Mouse (Mus musculus) left cerebral cortex, adult 8-10 months (tissue): ENCODE data around the gene 4930595D18Rik. TPM values are rescaled to one million over a fixed set of nuclear protein-coding genes. Genes with fewer than 3 reads are reported as not detected.

Experiments
- DNase-seq, 2 experiments: peaks; one replicate each; pipeline ENCODE4 v3.0.0; 2022; ENCODE audit warnings: low spot score in 2 of 2
- total RNA-seq, 4 experiments: library from RNA; stranded (reverse); gene quantifications; 2 replicates each; pipeline ENCODE4 v1.2.4; 2022

Gene 4930595D18Rik
- total RNA-seq, 4 experiments from 2014 or later, result not detected

GRCm38 (mm10) chr12:111143005-111143508 is 41.2 kb downstream of the 4930595D18Rik start:
- DNase-seq, result no peak

GRCm38 (mm10) chr12:111137079-111137478 is 47.2 kb downstream of the 4930595D18Rik start:
- no peak for DNase-seq

- no peak for DNase-seq
Measured at GRCm38 (mm10) chr12:111135953-111136352, 48.3 kb downstream of the 4930595D18Rik start.

- DNase-seq, result no peak
Measured at GRCm38 (mm10) chr12:111134791-111135733, 49.2 kb downstream of the 4930595D18Rik start.

- DNase-seq, result no peak
Measured at GRCm38 (mm10) chr12:111134169-111134568, 50.1 kb downstream of the 4930595D18Rik start.

- no peak for DNase-seq
Measured at GRCm38 (mm10) chr12:111125666-111126065, 58.6 kb downstream of the 4930595D18Rik start.

- no peak for DNase-seq
Measured at GRCm38 (mm10) chr12:111124601-111125260, 59.6 kb downstream of the 4930595D18Rik start.

- DNase-seq, result no peak
Measured at GRCm38 (mm10) chr12:111122332-111122852, 61.9 kb downstream of the 4930595D18Rik start.

- DNase-seq, result no peak
Measured at GRCm38 (mm10) chr12:111120976-111121645, 63.2 kb downstream of the 4930595D18Rik start.

GRCm38 (mm10) chr12:111119506-111120085 is 64.7 kb downstream of the 4930595D18Rik start:
- no peak for DNase-seq

GRCm38 (mm10) chr12:111114593-111114992 is 69.7 kb downstream of the 4930595D18Rik start:
- no peak for DNase-seq

- no peak for DNase-seq
Measured at GRCm38 (mm10) chr12:111111176-111111575, 73.1 kb downstream of the 4930595D18Rik start.

Other genes with a start within 250 kb of the 4930595D18Rik start
- gene Ankrd9, start 205.5 kb downstream of the 4930595D18Rik start, total RNA-seq, result 10 to 100 TPM; 13.6 to 18.7 (median 16.5) TPM
- gene Rcor1, start 145.1 kb downstream of the 4930595D18Rik start, total RNA-seq, result 10 to 100 TPM; 13.0 to 15.2 (median 14.2) TPM
- 10 to 100 TPM; 28.3 to 41.2 (median 36.2) TPM for gene Traf3, start 18.1 kb downstream of the 4930595D18Rik start, total RNA-seq
- gene Amn, start 86.6 kb upstream of the 4930595D18Rik start, total RNA-seq, result 10 to 100 TPM; 10.1 to 15.5 (median 11.6) TPM
- 100 to 1,000 TPM; 123 to 157 (median 142) TPM for gene Cdc42bpb, start 193.2 kb upstream of the 4930595D18Rik start, total RNA-seq
- 1 to 10 TPM; 2.4 to 4.8 (median 3.5) TPM for gene Lbhd2, start 222.3 kb upstream of the 4930595D18Rik start, total RNA-seq
- 1 to 10 TPM; 1.7 to 2.5 (median 2.0) TPM for gene Exoc3l4, start 232.5 kb upstream of the 4930595D18Rik start, total RNA-seq